Mouse (Mus musculus) hindbrain, embryonic 15.5 days (tissue): Measurements from ENCODE around the gene Ccdc194. TPM values are rescaled to one million over a fixed set of nuclear protein-coding genes. Genes with fewer than 3 reads are reported as not detected.
A peak's percentile ranks its signal among the peaks of the same experiment; 100 is the strongest.

Experiments
- ATAC-seq: fragments of 200-750 bp; cut with Nextera tagmentation; 2 replicates; pipeline ENCODE4 v1.8.0; 2017; ENCODE audit warnings: low read depth, moderate number of reproducible peaks, moderate TSS enrichment; ENCODE audit not compliant: low FRiP score
- H3K27ac ChIP-seq: fragments of 300-500 bp; sonication (generic); replicated peaks from 2 replicates; pipeline ENCODE4 v1.5.1; 2015; ENCODE audit warnings: mild to moderate bottlenecking, inconsistent platforms
- H3K27me3 ChIP-seq: fragments of 300-500 bp; sonication (generic); 2 replicates; pipeline ENCODE4 v1.6.1; 2015; ENCODE audit warnings: control low read depth, inconsistent platforms
- H3K36me3 ChIP-seq: fragments of 300-500 bp; sonication (generic); 2 replicates; pipeline ENCODE4 v1.6.1; 2015; ENCODE audit warnings: control low read depth, inconsistent platforms
- H3K4me1 ChIP-seq: fragments of 300-500 bp; sonication (generic); replicated peaks from 2 replicates; pipeline ENCODE4 v1.6.1; 2015; ENCODE audit warnings: control low read depth, inconsistent platforms
- H3K4me2 ChIP-seq: fragments of 300-500 bp; sonication (generic); 2 replicates; pipeline ENCODE4 v1.6.1; 2015; ENCODE audit warnings: moderate library complexity, mild to moderate bottlenecking, inconsistent platforms
- H3K4me3 ChIP-seq: fragments of 300-500 bp; sonication (generic); 2 replicates; pipeline ENCODE4 v1.5.1; 2015; ENCODE audit warnings: mild to moderate bottlenecking, inconsistent platforms
- H3K9ac ChIP-seq: fragments of 300-500 bp; sonication (generic); 2 replicates; pipeline ENCODE4 v1.6.1; 2015; ENCODE audit warnings: inconsistent platforms
- H3K9me3 ChIP-seq: fragments of 300-500 bp; sonication (generic); 2 replicates; pipeline ENCODE4 v1.6.1; 2016; ENCODE audit warnings: control low read depth, inconsistent platforms
- WGBS: fragments of 180-500 bp; shearing (Covaris S2); methylation state at CpG from one replicate; pipeline ENCODE4 v1.1.7; 2015; 5-methylcytosine and 5-hydroxymethylcytosine counted together
- polyA plus RNA-seq: library from polyadenylated mRNA; unstranded; fragments of >200 nt; fragmentation: Nextera tagmentation; extraction: Ambion mirVana; gene quantifications from 2 replicates; pipeline ENCODE4 v1.2.1, GENCODE M21; 2015

Gene Ccdc194
- polyA plus RNA-seq, 1 experiment from 2014 or later, result 0.41 TPM

GRCm38 (mm10) chr8:71498816-71499690 is 26.5 kb downstream of the Ccdc194 start:
- Histone ChIP-seq H3K4me3 (no peak overlapping the region), H3K9ac (no peak overlapping the region), H3K9me3 (no peaks in the 10 kb centered on the region), H3K27me3 (no peaks in the 10 kb centered on the region), H3K4me1 (peaks cover 16% of the 10 kb centered on the region), H3K27ac (no peak overlapping the region), H3K4me2 (no peak overlapping the region), H3K36me3 (0 out of 2 replicates have a peak, but pooled peaks cover 2% of the 10 kb centered on the region)
- 40% methylated on average over 16 of the region's 16 CpGs for WGBS
- ATAC-seq, result no peak

- Histone ChIP-seq H3K27me3 (no peaks in the 10 kb centered on the region), H3K4me3 (no peak overlapping the region), H3K27ac (no peak overlapping the region), H3K4me2 (no peak overlapping the region), H3K9ac (no peak overlapping the region), H3K9me3 (no peaks in the 10 kb centered on the region), H3K36me3 (peaks cover 9% of the 10 kb centered on the region), H3K4me1 (peaks cover 16% of the 10 kb centered on the region)
- 27% methylated on average over 15 of the region's 15 CpGs for WGBS
- no peak for ATAC-seq
Observed at GRCm38 (mm10) chr8:71497881-71498501, 27.5 kb downstream of the Ccdc194 start.

- H3K27ac ChIP-seq, result no peak overlapping the region
- ATAC-seq, result no peak
- 96% methylated on average over 1 of the region's 1 CpGs for WGBS
Observed at GRCm38 (mm10) chr8:71497077-71497645, 28.4 kb downstream of the Ccdc194 start.

DNA sequence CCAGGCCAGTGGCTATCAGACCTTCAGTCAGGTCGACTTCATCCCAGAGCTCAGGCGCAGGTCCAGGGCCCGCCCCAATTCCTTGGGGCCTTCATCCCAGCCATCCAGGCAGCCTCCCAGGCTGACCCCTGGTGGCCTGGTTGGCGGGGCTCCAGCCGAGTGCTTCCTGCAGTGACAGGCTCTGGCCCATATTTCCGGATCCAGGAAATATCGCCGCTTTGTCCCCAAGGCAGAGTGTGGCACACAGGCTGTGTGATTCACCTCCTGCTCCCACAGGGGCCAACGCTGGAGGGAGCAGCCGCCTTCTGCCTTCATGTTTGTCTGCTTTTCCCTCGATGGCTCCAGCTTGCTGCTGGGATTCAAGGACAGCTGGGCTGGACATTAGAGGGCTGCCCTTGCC is 29.0 kb downstream of the Ccdc194 start:
- no peak overlapping the region for H3K9ac ChIP-seq
- peaks cover 19% of the 10 kb centered on the region for H3K36me3 ChIP-seq
- 41% methylated on average over 11 of the region's 11 CpGs for WGBS
- H3K4me3 ChIP-seq, result no peak overlapping the region
- no peak for ATAC-seq
- H3K4me2 ChIP-seq, result no peak overlapping the region
- H3K9me3 ChIP-seq, result no peaks in the 10 kb centered on the region
- H3K27ac ChIP-seq, result no peak overlapping the region
- H3K4me1 ChIP-seq, result peaks cover 16% of the 10 kb centered on the region
- H3K27me3 ChIP-seq, result no peaks in the 10 kb centered on the region

More at GRCm38 (mm10) chr8:71497077-71497645, 28.4 kb downstream of the Ccdc194 start:
- no peak overlapping the region for H3K4me2 ChIP-seq
- peaks cover 15% of the 10 kb centered on the region for H3K36me3 ChIP-seq
- no peaks in the 10 kb centered on the region for H3K9me3 ChIP-seq
- no peaks in the 10 kb centered on the region for H3K27me3 ChIP-seq
- no peak overlapping the region for H3K4me3 ChIP-seq
- peaks cover 16% of the 10 kb centered on the region for H3K4me1 ChIP-seq
- no peak overlapping the region for H3K9ac ChIP-seq

- no peaks in the 10 kb centered on the region for H3K27me3 ChIP-seq
- WGBS, result 88% methylated on average over 5 of the region's 5 CpGs
- H3K4me2 ChIP-seq, result no peak overlapping the region
- H3K36me3 ChIP-seq, result peaks cover 19% of the 10 kb centered on the region
- no peak for ATAC-seq
- H3K27ac ChIP-seq, result no peak overlapping the region
- H3K9me3 ChIP-seq, result no peaks in the 10 kb centered on the region
- H3K4me3 ChIP-seq, result no peak overlapping the region
- H3K4me1 ChIP-seq, result peaks cover 16% of the 10 kb centered on the region
- H3K9ac ChIP-seq, result no peak overlapping the region
Observed at GRCm38 (mm10) chr8:71495811-71496210, 29.7 kb downstream of the Ccdc194 start.

- peak overlapping the region; percentile 29 for H3K4me2 ChIP-seq
- peak; percentile 65 for ATAC-seq
- WGBS, result 13% methylated on average over 16 of the region's 16 CpGs
- H3K4me1 ChIP-seq, result peaks cover 20% of the 10 kb centered on the region
- H3K9ac ChIP-seq, result no peak overlapping the region
- no peaks in the 10 kb centered on the region for H3K9me3 ChIP-seq
- H3K27ac ChIP-seq, result no peak overlapping the region
- H3K36me3 ChIP-seq, result peaks cover 22% of the 10 kb centered on the region
- no peak overlapping the region for H3K4me3 ChIP-seq
- H3K27me3 ChIP-seq, result no peaks in the 10 kb centered on the region
Observed at GRCm38 (mm10) chr8:71495039-71495438, 30.5 kb downstream of the Ccdc194 start.

DNA sequence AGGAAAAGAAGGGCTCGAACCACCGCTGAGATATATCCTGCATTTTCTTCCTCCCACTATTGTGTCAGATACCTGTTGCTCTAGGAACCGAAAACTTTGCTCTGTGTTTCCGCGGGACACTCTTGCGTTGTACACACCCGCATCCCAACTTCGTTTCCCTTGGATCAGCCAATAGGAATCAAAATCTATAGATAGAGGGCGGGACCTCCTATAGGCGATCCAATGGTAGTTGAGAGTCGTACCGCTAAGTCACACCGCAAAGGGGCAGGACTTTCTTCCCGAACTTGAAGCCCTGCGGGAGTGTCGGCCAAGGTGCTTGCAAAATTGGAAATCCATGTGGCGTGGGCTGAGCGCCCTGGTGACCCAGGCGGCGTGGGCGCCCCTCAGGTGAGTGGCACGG is 37.1 kb downstream of the Ccdc194 start:
- peak overlapping the region; percentile 100 for H3K4me2 ChIP-seq
- under 1% methylated on average over 22 of the region's 22 CpGs for WGBS
- H3K4me3 ChIP-seq, result peak overlapping the region; percentile 87
- ATAC-seq, result peak; percentile 87
- H3K36me3 ChIP-seq, result peaks cover 26% of the 10 kb centered on the region
- H3K27me3 ChIP-seq, result no peaks in the 10 kb centered on the region
- peak overlapping the region; percentile 77; the same call in 1 of the 2 replicates for H3K27ac ChIP-seq
- peak overlapping the region; percentile 61 for H3K9ac ChIP-seq
- H3K4me1 ChIP-seq, result peaks cover 54% of the 10 kb centered on the region
- H3K9me3 ChIP-seq, result no peaks in the 10 kb centered on the region

DNA sequence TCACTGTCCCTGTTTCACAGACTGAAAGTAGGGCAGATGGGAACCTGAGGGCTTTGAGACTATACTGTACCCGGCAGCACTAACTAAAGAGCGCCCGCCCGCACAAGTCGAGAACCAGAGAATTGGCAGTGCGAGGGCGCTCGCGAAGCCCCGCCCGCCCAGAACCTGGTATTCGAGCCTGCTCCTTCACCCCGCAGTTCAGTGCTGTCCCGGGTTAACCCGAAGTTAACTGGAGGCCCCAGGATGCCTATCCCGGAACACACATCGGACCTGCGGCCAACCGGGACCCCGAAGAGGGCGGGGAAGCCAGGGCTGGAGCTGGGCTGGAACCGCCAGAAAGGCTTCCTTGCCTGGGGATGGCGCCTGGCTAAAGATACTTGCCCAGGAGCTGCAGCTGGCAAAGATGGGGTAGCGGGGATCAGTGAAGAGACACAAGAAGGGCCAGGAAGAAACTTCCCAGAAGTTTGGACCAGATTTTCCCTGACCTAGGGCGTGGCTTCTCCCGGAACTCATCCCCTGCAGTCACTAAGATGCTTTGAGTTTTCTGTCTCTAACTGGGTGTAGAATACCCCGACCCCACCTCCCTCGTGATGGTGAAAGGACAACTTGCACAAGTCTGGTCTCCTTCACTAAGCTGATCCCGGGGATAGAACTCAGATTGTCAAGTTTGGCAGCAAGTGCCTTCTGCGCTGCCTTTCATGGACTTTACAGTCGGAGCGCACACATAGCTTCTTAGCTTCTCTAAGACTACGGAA is 37.6 kb downstream of the Ccdc194 start, which contains the start of gene Gtpbp3:
Gene Gtpbp3, plus strand, starts transcription at position 413 of the 755 bp plus-strand sequence.
- peak within 1 kb of the TSS; percentile 87 for H3K4me3 ChIP-seq
- no peaks in the 10 kb centered on the region for H3K9me3 ChIP-seq
- H3K4me1 ChIP-seq, result peaks cover 58% of the 10 kb centered on the region
- peak within 1 kb of the TSS; percentile 61 for H3K9ac ChIP-seq
- ATAC-seq, result peak; percentile 16; the same call in 1 of the 2 replicates
- no peaks in the 10 kb centered on the region for H3K27me3 ChIP-seq
- peak within 1 kb of the TSS; percentile 100 for H3K4me2 ChIP-seq
- under 1% methylated on average over 33 of the region's 33 CpGs for WGBS
- H3K27ac ChIP-seq, result peak within 1 kb of the TSS; percentile 77
- H3K36me3 ChIP-seq, result peaks cover 22% of the 10 kb centered on the region

- peak overlapping the region; percentile 97; the same call in 1 of the 2 replicates for H3K9ac ChIP-seq
- H3K27ac ChIP-seq, result peak overlapping the region; percentile 56; the same call in 1 of the 2 replicates
- ATAC-seq, result no peak
- H3K4me2 ChIP-seq, result peak overlapping the region; percentile 75
- peaks cover 58% of the 10 kb centered on the region for H3K4me1 ChIP-seq
- WGBS, result 21% methylated on average over 7 of the region's 7 CpGs
- peaks cover 13% of the 10 kb centered on the region for H3K36me3 ChIP-seq
- no peaks in the 10 kb centered on the region for H3K27me3 ChIP-seq
- H3K4me3 ChIP-seq, result peak overlapping the region; percentile 91
- H3K9me3 ChIP-seq, result no peaks in the 10 kb centered on the region
Observed at GRCm38 (mm10) chr8:71486136-71486529, 39.4 kb downstream of the Ccdc194 start.

DNA sequence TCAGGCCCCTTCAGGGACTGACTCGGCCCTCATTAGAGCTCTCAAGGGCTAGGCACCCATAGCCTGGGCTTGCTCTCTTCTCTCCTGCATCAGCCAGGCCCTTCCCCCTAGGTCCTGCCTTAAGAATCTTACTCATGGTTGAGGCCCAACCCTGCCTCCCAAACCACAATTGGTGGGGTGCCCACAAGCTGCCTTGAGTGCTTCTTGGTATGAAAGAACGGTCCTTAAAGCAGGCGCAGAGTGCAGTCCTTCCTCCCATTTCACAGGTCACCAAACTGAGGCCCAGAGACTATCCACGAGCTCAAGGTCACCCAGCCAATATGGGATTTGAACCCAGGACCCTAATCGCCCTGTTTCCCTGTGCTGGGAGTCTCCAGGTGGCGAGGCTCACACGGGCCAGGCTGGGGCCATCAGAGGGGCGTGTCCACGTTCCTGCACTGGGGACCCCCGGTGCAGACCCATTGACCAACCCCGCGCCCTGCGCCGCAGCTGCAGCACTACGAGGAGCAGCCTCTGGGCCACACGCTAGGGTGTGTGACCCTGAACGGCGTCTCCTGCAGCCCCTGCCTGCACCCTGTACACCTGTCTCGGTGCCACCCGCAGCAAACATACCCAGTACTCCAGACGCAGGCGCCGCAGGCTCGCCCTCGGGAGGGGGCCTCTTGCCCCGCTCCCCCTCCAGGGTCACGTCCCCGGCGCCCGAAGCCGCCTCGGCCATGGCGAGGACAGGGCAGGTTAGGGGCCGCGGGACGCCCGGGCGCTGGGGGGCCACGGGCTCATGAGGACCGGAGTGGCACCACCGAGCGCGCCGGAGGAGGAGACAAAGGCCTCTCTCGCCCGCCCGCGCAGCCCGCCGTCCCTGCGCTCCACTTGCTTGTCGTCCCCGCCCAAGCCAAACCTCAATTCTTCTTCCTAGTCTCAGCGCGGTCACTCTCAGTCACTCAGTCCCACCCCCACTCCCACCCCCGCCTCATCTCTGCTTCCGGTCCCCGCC is 40.1 kb downstream of the Ccdc194 start, which contains the start of gene Ano8:
Gene Ano8, minus strand, starts transcription at position 822 of the 994 bp plus-strand sequence.
- H3K4me1 ChIP-seq, result peaks cover 58% of the 10 kb centered on the region
- ATAC-seq, result peak; percentile 79

More for the DNA sequence above, 40.1 kb downstream of the Ccdc194 start, which contains the start of gene Ano8:
- Histone ChIP-seq H3K4me2 (peak within 1 kb of the TSS; percentile 75), H3K36me3 (peaks cover 17% of the 10 kb centered on the region), H3K27ac (peak within 1 kb of the TSS; percentile 87), H3K9ac (peak within 1 kb of the TSS; percentile 97), H3K27me3 (no peaks in the 10 kb centered on the region), H3K4me3 (peak within 1 kb of the TSS; percentile 91), H3K9me3 (no peaks in the 10 kb centered on the region)
- WGBS, result 5% methylated on average over 52 of the region's 58 CpGs
